Mouse (Mus musculus) gastrocnemius, adult 2 months (tissue): ENCODE measurements around the gene Efcab6. TPM values are rescaled to one million over a fixed set of nuclear protein-coding genes. Genes with fewer than 3 reads are reported as not detected.

Source experiments
- DNase-seq: peaks from one replicate; pipeline ENCODE4 v3.0.0; 2022
- H3K27ac ChIP-seq: fragments of 200-600 bp; 2 replicates; pipeline ENCODE4 v1.8.1; 2022; ENCODE audit warnings: mild to moderate bottlenecking
- H3K4me3 ChIP-seq: fragments of 200-600 bp; 2 replicates; pipeline ENCODE4 v1.8.1; 2022; ENCODE audit warnings: mild to moderate bottlenecking, moderate library complexity
- CTCF ChIP-seq: fragments of 200-600 bp; IDR thresholded peaks from 2 replicates; pipeline ENCODE4 v1.8.1; 2022; ENCODE audit warnings: antibody characterized with exemption, mild to moderate bottlenecking, moderate library complexity
- intact Hi-C: fragments of 180-260 bp; cut with DNase I; formaldehyde crosslinking; loops from one replicate; pipeline ENCODE4 v1.15.1; 2025
- total RNA-seq, 2 experiments: library from RNA; stranded (reverse); gene quantifications; 2 replicates each; pipeline ENCODE4 v1.2.3; 2021

Gene Efcab6
- total RNA-seq, 2 experiments from 2014 or later = 3.7 to 4.9 TPM

DNA sequence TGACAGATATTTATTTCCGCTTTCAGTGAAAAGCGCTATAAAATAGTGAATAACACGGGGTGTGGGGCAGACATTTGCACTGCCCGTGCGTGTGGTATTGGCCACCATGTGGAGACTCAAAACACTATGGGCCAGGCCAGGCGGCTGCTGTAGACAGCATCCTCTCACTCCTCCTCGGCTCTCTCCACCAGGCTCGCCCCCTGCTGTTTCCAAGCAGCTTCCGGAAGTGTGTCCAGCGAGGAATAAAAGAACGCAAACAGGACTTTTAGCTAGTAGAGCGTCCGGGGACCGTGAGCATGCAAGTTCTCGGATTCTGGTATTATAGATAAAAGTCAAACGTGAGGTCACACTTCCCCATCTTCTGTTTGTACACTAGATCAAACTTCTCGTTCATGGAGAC, 12.0 kb upstream of the Efcab6 start:
- intact Hi-C loops = no loop called here
- no peak for DNase-seq
- no peak for TF ChIP-seq CTCF
- H3K27ac ChIP-seq = no peak overlapping the region
- H3K4me3 ChIP-seq = no peak overlapping the region

DNA sequence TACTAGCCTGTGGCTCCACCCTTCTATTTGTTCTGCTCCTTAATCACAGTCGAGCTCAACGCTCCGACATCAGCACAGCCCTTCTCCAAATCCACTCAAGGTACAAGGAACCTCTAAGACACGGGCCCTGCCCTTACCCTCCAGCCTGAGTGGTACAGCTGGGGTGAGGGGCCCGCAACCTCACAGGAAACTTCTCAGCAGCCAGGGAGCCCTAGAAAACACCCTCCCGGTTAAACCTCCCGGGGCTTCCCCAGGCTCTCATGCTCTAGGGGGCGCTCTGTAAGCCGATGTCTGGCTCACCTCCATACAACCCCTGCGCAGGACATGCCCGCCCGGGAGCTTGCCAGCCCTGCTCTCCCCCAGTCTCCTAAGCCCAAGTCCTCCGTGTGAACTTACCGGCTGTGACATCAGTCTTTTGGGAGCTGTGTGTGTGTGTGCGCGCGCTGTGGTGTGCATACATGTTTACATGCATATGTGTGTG, 9.6 kb upstream of the Efcab6 start:
- Histone ChIP-seq H3K4me3 (no peak overlapping the region; the same call in 1 of the 2 replicates), H3K27ac (no peak overlapping the region)
- peak; percentile 26; the same call in 1 of the 2 replicates for TF ChIP-seq CTCF
- DNase-seq = no peak
- intact Hi-C loops = no loop called here

DNA sequence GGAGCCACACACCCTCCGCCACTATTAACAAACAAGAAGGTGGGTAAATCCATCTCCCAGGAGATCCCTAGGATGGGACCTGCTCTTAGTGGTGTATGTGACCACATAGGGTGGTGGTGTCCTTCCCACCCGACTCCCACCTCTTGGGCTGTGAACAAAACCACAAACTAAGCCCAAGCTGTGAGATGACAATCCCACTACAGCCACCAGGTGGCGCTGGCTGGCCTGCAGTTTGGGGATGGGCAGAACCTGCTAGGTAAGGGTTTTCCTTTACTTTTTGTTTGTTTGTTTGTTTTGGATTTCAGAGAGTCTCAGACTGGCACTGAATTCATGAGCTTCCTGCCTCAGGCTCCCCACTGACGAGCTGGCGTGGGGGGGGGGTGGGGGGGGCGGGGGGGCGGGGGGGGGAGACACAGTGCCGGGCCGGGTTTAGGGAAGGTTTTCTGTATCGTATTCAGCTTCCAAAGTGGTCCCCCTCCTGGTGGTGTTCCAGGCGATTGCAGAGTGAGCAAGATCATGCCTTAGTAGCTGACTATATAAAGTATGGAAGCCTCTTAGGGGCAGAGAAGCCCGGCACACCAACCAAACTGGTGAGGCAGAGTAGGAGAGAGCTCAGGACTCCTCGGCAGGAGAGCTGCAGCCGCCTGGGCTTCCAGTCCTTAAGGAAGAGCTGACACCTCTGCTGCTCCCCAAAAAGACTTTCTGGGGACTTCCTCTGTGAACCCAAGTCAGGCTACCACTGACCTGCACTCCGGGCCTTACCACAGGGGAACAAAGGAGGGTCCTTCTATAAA, 8.9 kb upstream of the Efcab6 start:
- no peak overlapping the region for H3K27ac ChIP-seq
- peak overlapping the region; percentile 24; the same call in 1 of the 2 replicates for H3K4me3 ChIP-seq
- peak; percentile 88 for TF ChIP-seq CTCF
- peak; percentile 69 for DNase-seq
- intact Hi-C loops = loop anchor here (1.0 to 2.0 kb wide), 2 partner anchors 93 to 557 kb away; partner anchors contain the start of gene Pnpla3

DNA sequence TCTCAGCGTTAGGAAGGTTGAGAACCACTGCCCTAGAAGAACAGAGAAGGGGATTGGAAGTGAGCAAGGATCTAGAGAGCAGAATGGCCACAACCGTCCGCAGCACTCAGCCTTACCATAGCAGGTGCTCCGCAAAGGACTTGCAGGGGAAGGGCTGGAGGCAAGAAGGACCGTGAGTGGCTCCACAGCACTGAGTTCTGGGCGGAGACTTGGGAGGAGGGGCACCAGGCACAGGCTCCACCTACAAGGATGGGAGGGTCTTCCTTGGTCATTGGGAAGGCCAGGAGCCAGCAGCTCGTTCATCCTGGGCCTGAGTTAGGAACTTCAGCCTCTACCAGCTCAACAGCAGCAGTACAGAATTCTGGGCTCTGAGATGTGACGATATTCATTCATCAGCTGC, 7.9 kb upstream of the Efcab6 start:
- no peak for DNase-seq
- Histone ChIP-seq H3K4me3 (no peak overlapping the region), H3K27ac (no peak overlapping the region)
- intact Hi-C loops = loop anchor here (1.0 to 2.0 kb wide), 2 partner anchors 94 to 558 kb away; partner anchors contain the start of gene Pnpla3
- no peak for TF ChIP-seq CTCF

DNA sequence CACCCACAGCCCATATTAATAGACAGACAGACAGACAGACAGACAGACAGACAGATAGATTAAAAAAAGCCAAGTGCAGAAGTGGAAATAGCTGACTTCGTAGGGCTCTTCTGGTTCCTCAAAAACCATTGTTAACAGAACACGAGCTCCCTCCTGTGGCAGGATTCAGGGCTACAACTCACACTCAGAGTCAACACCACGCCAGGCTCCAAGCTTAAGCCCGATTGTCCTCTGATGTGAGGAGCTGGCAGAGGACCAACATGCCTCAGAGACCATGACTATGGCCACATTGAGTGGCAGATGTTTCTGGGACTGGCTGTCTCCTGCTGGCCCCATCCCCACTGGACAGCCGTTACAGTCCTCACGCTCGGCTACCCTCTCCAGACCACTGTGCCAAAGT, 7.0 kb upstream of the Efcab6 start:
- DNase-seq = peak; percentile 47
- H3K4me3 ChIP-seq = no peak overlapping the region
- no peak overlapping the region for H3K27ac ChIP-seq
- intact Hi-C loops = loop anchor here (2.0 kb wide), 1 partner anchor 95 kb away; the partner anchor contains the start of gene Pnpla3
- peak; percentile 56 for TF ChIP-seq CTCF

DNA sequence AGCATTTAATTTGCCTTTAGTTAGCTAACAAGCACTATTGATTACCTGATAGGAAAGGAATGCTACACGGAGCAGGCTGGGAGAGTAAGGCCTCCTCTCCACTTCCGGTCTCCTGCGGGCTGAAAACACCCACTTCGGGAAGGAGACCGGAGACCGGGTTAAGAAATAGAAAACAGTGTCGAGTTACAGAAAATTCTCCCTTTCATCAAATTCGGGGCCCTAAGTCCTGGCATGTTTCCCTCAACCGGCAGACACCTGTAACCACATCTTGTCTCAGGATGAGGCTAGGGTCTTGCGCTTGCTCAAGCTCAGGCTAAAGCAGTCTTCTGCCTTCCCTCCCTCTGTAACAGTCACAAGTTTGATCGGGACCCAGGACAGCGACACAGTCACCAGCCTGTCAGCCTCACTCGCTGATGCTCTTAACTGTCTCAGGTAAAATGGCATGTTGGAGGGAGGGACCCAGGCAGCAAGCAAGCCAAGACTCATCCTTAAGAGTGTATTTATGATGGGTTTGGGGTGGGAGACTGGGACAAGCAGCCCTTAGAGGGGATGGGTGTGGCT, 5.0 kb upstream of the Efcab6 start:
- intact Hi-C loops = no loop called here
- no peak for TF ChIP-seq CTCF
- Histone ChIP-seq H3K4me3 (no peak overlapping the region), H3K27ac (no peak overlapping the region)
- DNase-seq = no peak

DNA sequence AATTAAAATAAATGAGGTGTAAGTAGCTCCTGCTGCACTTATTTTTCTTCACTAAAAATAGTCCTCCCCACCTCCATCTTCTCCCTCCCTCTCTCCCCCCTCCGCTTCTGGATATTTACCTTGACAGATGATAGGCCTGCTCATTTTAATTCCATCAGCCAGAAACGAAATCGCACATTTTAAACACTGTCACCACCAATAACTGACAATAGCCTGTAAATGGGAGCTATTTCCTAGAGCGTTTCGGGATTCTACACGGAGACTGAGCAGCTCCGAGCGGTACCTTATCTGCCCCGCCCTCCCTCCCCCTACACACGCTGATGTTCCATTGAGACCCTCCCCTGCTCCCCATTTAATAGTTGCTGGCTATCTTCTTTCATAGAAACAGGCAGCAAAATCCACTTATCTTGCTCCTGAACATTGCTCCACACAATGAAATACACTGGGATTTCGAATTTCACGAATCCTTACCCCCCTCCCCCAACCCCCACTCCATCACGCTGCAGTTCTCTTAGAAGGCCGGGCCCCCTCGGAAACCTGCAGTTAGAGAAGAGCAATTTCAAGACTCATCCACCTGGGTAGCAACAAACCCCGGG, 4.4 kb upstream of the Efcab6 start:
- intact Hi-C loops = no loop called here
- Histone ChIP-seq H3K4me3 (no peak overlapping the region), H3K27ac (no peak overlapping the region)
- no peak for TF ChIP-seq CTCF
- DNase-seq = no peak

DNA sequence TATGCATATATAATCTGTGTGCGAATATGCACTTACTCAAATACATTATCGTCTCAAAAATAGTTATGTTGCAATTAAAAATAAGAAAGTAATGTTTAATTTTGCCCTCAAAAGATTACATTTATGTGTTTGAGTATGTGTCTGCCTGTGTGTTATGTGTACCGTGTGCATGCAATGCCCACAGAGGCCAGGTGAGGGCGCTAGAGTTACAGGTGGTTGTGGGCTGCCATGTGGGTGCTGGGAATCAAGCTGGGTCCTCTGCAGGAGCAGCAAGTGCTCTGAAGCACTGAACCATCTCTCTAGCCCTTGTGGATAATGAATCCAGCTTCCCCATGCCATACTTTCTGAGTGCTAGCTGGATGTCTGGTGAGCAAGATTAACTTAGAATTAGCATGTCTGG, 522 bp upstream of the Efcab6 start:
- H3K4me3 ChIP-seq = no peak overlapping the region
- no peak overlapping the region for H3K27ac ChIP-seq
- TF ChIP-seq CTCF = peak; percentile 17; the same call in 1 of the 2 replicates
- intact Hi-C loops = no loop called here
- DNase-seq = no peak

DNA sequence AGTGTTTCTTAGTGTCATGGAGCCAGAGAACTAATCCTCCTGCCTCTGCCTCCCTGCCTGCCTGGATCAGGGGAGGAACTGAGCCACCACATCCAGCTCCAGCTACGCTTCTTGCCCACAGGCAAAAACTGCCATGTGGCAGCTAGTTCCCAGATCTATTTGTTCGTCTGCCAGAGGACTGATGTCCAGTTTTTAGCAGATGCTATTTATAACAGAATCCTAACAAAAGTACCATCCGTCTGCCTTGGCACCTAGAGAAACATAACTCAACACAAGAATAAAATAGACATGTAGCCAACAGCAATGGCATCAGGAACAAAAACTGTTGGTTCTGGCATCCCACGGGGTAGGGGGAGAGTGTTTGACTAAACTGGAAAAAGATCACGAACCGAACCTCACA, 6.3 kb downstream of the Efcab6 start:
- intact Hi-C loops = no loop called here
- TF ChIP-seq CTCF = no peak
- no peak for DNase-seq
- Histone ChIP-seq H3K4me3 (no peak overlapping the region), H3K27ac (no peak overlapping the region)

DNA sequence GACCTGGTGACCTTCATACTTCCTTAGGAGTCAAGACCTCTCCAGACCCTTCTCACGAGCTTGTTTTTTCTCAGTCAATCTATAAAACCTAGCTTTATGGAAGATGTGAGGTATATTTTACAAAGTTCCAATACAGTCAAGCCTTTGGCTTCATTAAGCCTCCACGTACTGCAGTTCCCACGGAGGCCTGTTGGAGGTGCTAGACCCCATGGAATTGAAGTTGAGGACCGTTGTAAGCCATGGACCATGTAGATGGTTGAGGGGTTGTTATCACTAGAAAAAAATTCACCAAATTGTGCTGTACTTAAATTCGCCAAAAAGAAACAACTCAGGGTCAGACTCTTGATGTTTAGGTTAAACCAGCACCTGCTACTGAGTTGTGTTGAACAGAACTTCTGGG, 9.1 kb downstream of the Efcab6 start:
- DNase-seq = no peak
- no peak overlapping the region for H3K27ac ChIP-seq
- TF ChIP-seq CTCF = peak; percentile 16; the same call in 1 of the 2 replicates
- no peak overlapping the region for H3K4me3 ChIP-seq
- intact Hi-C loops = no loop called here

DNA sequence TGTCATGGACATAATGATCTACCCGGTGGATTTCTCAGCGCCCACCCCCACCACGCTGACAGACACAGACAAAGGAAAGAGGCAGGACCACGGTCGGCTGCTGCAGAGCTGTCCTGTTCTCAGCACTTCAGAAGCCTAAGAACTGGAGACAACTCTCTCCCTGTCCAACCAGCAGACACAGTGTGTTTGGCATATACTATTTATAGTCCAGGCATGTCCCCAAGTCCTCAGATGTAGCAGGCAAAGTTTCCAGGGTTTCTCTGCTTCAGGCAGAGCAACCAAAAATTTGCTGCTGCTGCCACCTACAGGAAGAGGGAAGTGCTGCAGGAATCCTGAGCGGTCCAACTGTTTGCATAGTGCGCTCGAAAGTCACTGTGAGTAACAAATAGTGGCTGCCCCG, 11.3 kb downstream of the Efcab6 start:
- TF ChIP-seq CTCF = peak; percentile 93
- Histone ChIP-seq H3K4me3 (no peak overlapping the region; the same call in 1 of the 2 replicates), H3K27ac (peak overlapping the region; percentile 28; the same call in 1 of the 2 replicates)
- DNase-seq = peak; percentile 77
- intact Hi-C loops = loop anchor here (1.0 to 2.0 kb wide), 2 partner anchors 197 to 293 kb away; no protein-coding TSS in a partner anchor

DNA sequence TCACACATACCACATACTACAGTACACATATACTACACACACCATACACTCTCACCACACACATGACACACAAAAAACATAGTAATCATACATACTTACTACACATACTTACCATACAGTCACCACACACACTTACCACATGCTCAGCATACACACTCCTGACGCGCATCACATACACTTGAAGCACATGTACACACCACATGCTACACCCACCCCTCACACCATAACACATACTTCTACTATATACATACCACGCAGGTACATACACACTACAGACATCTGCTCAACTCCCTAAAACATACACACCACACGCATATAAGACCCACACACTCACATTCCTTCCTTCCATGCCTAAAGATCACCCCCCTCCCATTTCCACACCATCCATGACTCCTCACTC, 11.9 kb downstream of the Efcab6 start:
- no peak for DNase-seq
- H3K4me3 ChIP-seq = no peak overlapping the region
- intact Hi-C loops = loop anchor here (2.0 kb wide), 1 partner anchor 292 kb away; no protein-coding TSS in a partner anchor
- no peak for TF ChIP-seq CTCF
- no peak overlapping the region for H3K27ac ChIP-seq

DNA sequence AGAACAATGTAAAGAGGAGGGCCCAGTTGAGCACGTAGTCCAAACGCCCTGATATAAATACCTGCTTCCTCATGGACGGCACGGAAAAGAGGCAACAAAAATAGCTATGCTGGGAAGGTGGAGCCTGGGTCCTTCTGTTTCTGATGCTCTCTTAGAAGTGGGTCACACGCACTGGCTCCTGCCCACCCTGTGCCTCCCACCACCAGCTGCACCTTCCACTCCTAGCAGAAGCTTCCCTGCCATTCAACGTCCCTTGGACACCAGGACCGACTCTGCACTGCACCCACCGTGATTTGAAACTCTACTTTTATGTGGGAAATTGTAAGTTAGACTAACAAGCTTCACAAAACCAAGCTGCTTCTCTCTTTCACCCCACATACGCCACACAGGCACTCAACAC, 12.8 kb downstream of the Efcab6 start:
- no peak for TF ChIP-seq CTCF
- intact Hi-C loops = loop anchor here (2.0 kb wide), 1 partner anchor 292 kb away; no protein-coding TSS in a partner anchor
- Histone ChIP-seq H3K4me3 (no peak overlapping the region), H3K27ac (no peak overlapping the region)
- DNase-seq = no peak
